Mouse (Mus musculus) heart, postnatal 0 days (tissue): ENCODE measurements around the gene Rbm7.

ENCODE experiments used
- CTCF ChIP-seq: IDR thresholded peaks from 2 replicates; pipeline ENCODE4 v1.5.1; 2016; ENCODE audit warnings: antibody characterized with exemption, control low read depth, low read depth
- EP300 ChIP-seq: IDR thresholded peaks from 2 replicates; pipeline ENCODE4 v1.6.1; 2016; ENCODE audit warnings: antibody characterized with exemption, low read depth

DNA sequence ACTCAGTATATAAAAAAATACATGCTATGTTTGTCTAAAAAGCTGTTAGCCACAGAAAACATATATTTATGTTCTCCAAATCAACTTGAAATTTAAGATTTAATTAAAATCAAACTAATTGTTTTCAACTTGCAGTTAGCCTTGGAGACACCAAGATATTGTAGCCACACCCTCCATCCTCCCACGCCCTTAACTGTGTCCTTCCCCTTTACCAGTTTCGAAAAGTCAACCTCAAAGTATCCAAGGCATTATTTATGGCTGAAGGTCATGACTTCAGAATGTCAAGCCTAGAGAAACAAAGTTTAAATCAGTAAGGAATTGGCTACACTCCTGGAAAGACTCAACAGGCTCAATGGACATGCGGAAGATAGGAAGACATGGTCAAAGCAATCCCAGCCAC is 33.6 kb downstream of the Rbm7 start:
- TF ChIP-seq CTCF (no peak), EP300 (no peak)
